Mouse (Mus musculus) cerebellum, adult 2 months (tissue): ENCODE measurements at regions not wholly inside any gene's neighbourhood (a gene's known extent, or its start where the extent isn't known, plus 50 kb on each side); places are given as distances from the start of the nearest gene placed in this dataset.

Experiments
- CTCF ChIP-seq: fragments of 200-500 bp; IDR thresholded peaks from 2 replicates; pipeline ENCODE4 v1.5.1; 2011; ENCODE audit warnings: low read depth, mild to moderate bottlenecking, control low read depth, low read length, moderate library complexity, borderline replicate concordance; ENCODE audit not compliant: insufficient read depth
- POLR2A ChIP-seq: fragments of 200-500 bp; IDR thresholded peaks from 2 replicates; pipeline ENCODE4 v1.6.1; 2011; ENCODE audit warnings: low read length, control low read depth, borderline replicate concordance; ENCODE audit not compliant: insufficient read depth

GRCm38 (mm10) chr4:55972235-55972819 lies 440.1 kb upstream of the Klf4 start:
- TF ChIP-seq CTCF (no peak), POLR2A (no peak)
